Mouse (Mus musculus) lung, embryonic 16.5 days (tissue): ENCODE results near the gene Nubp2. TPM values are rescaled to one million over a fixed set of nuclear protein-coding genes. Genes with fewer than 3 reads are reported as not detected.

Experiments used
- ATAC-seq: fragments of 200-750 bp; cut with Nextera tagmentation; 2 replicates; pipeline ENCODE4 v1.8.0; 2017; ENCODE audit warnings: low read depth, mild to moderate bottlenecking, moderate library complexity
- H3K27ac ChIP-seq: fragments of 300-500 bp; sonication (generic); 2 replicates; pipeline ENCODE4 v1.5.1; 2014; ENCODE audit warnings: mild to moderate bottlenecking, control low read depth, low read length
- H3K27me3 ChIP-seq: fragments of 300-500 bp; sonication (generic); 2 replicates; pipeline ENCODE4 v1.6.1; 2014; ENCODE audit warnings: low read depth, low read length, mixed read lengths; ENCODE audit not compliant: control insufficient read depth, insufficient read depth
- H3K36me3 ChIP-seq: fragments of 300-500 bp; sonication (generic); 2 replicates; pipeline ENCODE4 v1.6.1; 2014; ENCODE audit warnings: low read length; ENCODE audit not compliant: control insufficient read depth, insufficient read depth
- H3K4me1 ChIP-seq: fragments of 300-500 bp; sonication (generic); replicated peaks from 2 replicates; pipeline ENCODE4 v1.6.1; 2014; ENCODE audit warnings: low read length, mixed read lengths; ENCODE audit not compliant: control insufficient read depth, insufficient read depth
- H3K4me2 ChIP-seq: fragments of 300-500 bp; sonication (generic); 2 replicates; pipeline ENCODE4 v1.6.1; 2014; ENCODE audit warnings: low read depth, low read length, control low read depth
- H3K4me3 ChIP-seq: fragments of 300-500 bp; sonication (generic); 2 replicates; pipeline ENCODE4 v1.5.1; 2014; ENCODE audit warnings: mild to moderate bottlenecking, low read length, control low read depth
- H3K9ac ChIP-seq: fragments of 300-500 bp; sonication (generic); 2 replicates; pipeline ENCODE4 v1.6.1; 2014; ENCODE audit warnings: low read length, control low read depth
- H3K9me3 ChIP-seq: fragments of 300-500 bp; sonication (generic); 2 replicates; pipeline ENCODE4 v1.6.1; 2016; ENCODE audit warnings: low read length; ENCODE audit not compliant: control insufficient read depth
- WGBS: fragments of 180-500 bp; shearing (Covaris S2); extraction: QIAGEN DNeasy Blood & Tissue Kit; methylation state at CpG from one replicate; pipeline ENCODE4 v1.1.7; 2014; 5-methylcytosine and 5-hydroxymethylcytosine counted together
- polyA plus RNA-seq: library from polyadenylated mRNA; unstranded; fragments of >200 nt; fragmentation: Nextera tagmentation; extraction: Ambion mirVana; gene quantifications from 2 replicates; pipeline ENCODE4 v1.2.1, GENCODE M21; 2015

Nubp2 gene
- polyA plus RNA-seq, 1 experiment from 2014 or later: 48.5 TPM

GRCm38 (mm10) chr17:24887291-24888080 is 1.3 kb upstream of the Nubp2 start:
- 59% methylated on average over 18 of the region's 18 CpGs for WGBS
- H3K4me1 ChIP-seq: peaks cover 17% of the 10 kb centered on the region
- peak overlapping the region; percentile 67 for H3K4me2 ChIP-seq
- no peaks in the 10 kb centered on the region for H3K9me3 ChIP-seq
- peak overlapping the region; percentile 87 for H3K9ac ChIP-seq
- H3K27ac ChIP-seq: no peak overlapping the region
- H3K4me3 ChIP-seq: peak overlapping the region; percentile 90
- H3K36me3 ChIP-seq: peaks cover 25% of the 10 kb centered on the region
- no peak for ATAC-seq
- no peaks in the 10 kb centered on the region for H3K27me3 ChIP-seq

DNA sequence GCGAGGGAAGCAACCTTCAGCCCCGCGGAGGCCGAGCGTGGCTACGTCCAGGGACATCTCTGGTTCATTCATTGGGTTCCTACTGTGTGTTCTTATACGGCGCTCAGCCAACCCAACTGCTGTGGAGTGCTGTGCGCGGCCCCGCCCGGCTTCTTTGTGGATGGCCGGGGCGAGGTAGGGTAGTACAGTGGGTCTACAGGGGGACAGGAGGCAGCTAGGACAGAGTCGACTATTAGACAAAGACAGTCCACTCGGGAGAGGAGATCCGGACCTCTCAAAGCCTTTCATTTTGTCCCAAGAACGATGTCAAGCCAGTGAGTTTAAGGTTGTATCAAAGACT is 753 bp upstream of the Nubp2 start:
- peak overlapping the region; percentile 43; the same call in 1 of the 2 replicates for H3K27ac ChIP-seq
- WGBS: under 1% methylated on average over 18 of the region's 18 CpGs
- peaks cover 20% of the 10 kb centered on the region for H3K36me3 ChIP-seq
- H3K9ac ChIP-seq: peak overlapping the region; percentile 87
- peaks cover 17% of the 10 kb centered on the region for H3K4me1 ChIP-seq
- peak overlapping the region; percentile 67 for H3K4me2 ChIP-seq
- no peak; the same call in 1 of the 2 replicates for ATAC-seq
- peak overlapping the region; percentile 90 for H3K4me3 ChIP-seq
- no peaks in the 10 kb centered on the region for H3K9me3 ChIP-seq
- H3K27me3 ChIP-seq: no peaks in the 10 kb centered on the region

DNA sequence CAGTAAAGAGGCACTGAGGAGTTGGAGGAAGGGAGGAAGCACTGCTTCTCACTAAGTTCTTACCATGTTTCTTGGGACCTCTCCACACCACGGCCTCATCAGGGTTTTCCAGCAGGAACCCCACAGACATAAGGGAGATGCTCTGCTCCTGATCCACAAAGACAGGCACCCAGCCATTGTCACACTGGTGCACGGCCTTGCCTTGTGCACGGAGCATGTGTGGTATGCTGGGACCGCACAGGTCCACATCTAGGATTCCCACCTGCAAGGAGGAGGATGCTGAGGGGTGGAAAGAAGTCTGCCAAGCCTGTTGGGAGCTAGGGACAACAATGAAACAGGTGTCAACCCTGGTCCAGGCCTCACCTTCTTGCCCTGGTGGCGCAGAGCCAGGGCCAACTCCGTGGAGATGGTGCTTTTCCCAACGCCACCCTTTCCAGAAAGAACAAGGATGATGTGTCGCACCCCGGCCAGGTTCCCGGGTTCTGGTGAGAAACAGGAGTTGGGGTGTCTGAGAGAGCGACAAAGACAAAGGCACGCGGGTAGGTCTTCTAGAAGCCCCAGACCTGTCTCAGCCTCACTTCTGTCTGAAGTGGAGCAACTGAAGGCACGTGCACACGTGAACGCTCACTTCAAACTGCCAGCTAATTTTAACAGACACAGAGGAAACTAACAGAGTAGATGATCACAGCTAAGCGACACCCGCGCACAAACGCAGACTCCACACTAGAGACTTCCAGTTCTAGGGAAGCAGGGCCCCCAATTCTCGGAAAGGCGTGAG is 604 bp downstream of the Nubp2 start:
- H3K4me1 ChIP-seq: peaks cover 17% of the 10 kb centered on the region
- peak overlapping the region; percentile 74 for H3K9ac ChIP-seq
- H3K4me3 ChIP-seq: peak overlapping the region; percentile 86
- peak overlapping the region; percentile 90 for H3K4me2 ChIP-seq
- no peak for ATAC-seq
- H3K27me3 ChIP-seq: no peaks in the 10 kb centered on the region
- H3K36me3 ChIP-seq: peaks cover 8% of the 10 kb centered on the region
- no peaks in the 10 kb centered on the region for H3K9me3 ChIP-seq
- H3K27ac ChIP-seq: no peak overlapping the region
- 22% methylated on average over 22 of the region's 22 CpGs for WGBS

GRCm38 (mm10) chr17:24884391-24884790 is 1.8 kb downstream of the Nubp2 start:
- WGBS: 80% methylated on average over 6 of the region's 6 CpGs
- Histone ChIP-seq H3K4me2 (no peak overlapping the region), H3K9ac (no peak overlapping the region), H3K27me3 (no peaks in the 10 kb centered on the region), H3K4me3 (no peak overlapping the region), H3K36me3 (peaks cover 2% of the 10 kb centered on the region; the same call in 1 of the 2 replicates), H3K27ac (no peak overlapping the region), H3K4me1 (peaks cover 17% of the 10 kb centered on the region), H3K9me3 (no peaks in the 10 kb centered on the region)
- ATAC-seq: no peak

DNA sequence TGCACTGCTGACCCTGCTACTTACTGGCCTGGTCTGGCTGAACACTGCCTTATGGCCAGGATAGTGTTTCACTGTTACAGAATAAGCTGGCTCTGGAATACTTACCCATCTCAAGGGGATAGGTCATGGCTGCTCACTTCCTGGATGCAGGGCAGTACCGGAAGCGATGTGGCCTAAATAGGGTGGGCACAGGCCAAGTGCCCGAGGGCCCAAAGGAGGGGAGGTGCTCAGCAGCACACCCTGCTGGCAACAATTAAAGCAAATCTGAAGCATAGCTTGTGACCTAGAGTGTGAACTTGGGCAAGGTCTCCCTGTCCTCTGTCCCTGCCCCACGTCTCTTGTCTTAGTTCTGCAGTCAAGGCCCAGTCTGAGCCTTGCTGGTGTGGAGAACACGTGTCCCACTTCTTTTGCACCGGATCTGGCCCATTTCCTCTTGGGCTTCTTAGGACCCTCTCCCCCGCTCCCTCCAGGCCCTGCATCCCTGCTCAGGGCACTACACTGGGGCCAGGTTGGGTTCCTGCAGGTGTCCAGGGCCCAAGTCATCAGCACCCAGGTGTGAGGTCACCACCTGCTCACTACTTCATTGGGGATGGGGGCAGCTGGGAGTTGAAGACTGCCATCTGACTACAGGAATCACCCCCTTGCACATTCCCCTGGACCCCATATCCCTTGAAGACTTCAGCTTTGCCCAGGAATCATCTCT is 4.3 kb downstream of the Nubp2 start:
- Histone ChIP-seq H3K27me3 (no peaks in the 10 kb centered on the region), H3K4me3 (no peak overlapping the region), H3K4me2 (no peak overlapping the region), H3K9me3 (no peaks in the 10 kb centered on the region), H3K27ac (no peak overlapping the region), H3K36me3 (peaks cover 2% of the 10 kb centered on the region; the same call in 1 of the 2 replicates), H3K9ac (no peak overlapping the region), H3K4me1 (peaks cover 6% of the 10 kb centered on the region)
- WGBS: 45% methylated on average over 7 of the region's 7 CpGs
- no peak for ATAC-seq

DNA sequence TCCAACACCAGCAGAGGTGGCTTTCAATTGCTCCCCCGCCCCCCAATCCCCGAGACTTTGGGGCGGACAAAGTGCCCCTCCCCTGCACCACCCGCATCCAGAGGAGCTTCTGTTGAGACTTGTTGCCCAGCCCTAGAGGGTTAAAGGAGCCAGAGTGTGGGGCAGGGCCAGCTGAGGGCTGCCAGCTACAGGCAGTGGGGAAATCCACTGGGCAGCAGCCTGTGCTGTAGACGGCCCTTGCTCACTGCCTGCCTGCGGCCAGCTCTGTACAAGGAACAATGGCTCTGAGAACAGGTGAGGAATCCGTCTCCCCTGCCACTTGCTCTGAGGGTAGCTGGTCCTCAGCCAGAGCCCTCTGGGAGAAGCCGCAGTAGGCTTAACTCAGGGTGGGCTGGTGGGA is 7.6 kb downstream of the Nubp2 start:
- H3K9ac ChIP-seq: peak overlapping the region; percentile 42; the same call in 1 of the 2 replicates
- no peak overlapping the region for H3K4me2 ChIP-seq
- peak; percentile 58 for ATAC-seq
- H3K27ac ChIP-seq: peak overlapping the region; percentile 55
- WGBS: 59% methylated on average over 8 of the region's 8 CpGs
- no peaks in the 10 kb centered on the region for H3K9me3 ChIP-seq
- peaks cover 2% of the 10 kb centered on the region; the same call in 1 of the 2 replicates for H3K36me3 ChIP-seq
- no peak overlapping the region for H3K4me3 ChIP-seq
- no peaks in the 10 kb centered on the region; the same call in 1 of the 2 replicates for H3K27me3 ChIP-seq
- no peaks in the 10 kb centered on the region for H3K4me1 ChIP-seq

DNA sequence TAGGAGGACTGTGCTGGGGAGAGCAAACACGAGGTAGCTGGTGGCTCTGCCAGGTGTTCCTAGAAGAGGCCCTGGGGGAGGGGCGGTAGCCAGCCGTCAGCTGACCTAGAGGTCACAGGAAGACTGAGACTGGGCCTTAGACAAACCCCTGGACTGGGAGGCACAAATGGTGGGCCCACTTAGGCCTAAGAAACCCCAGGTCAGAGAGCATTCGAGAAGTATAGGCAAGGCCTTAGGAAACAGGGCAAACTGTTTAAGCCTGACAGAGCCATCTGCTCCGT is 8.1 kb downstream of the Nubp2 start:
- Histone ChIP-seq H3K9me3 (no peaks in the 10 kb centered on the region), H3K36me3 (no peaks in the 10 kb centered on the region; the same call in 1 of the 2 replicates), H3K4me2 (no peak overlapping the region), H3K4me1 (no peaks in the 10 kb centered on the region), H3K27me3 (no peaks in the 10 kb centered on the region; the same call in 1 of the 2 replicates), H3K9ac (peak overlapping the region; percentile 42; the same call in 1 of the 2 replicates), H3K27ac (peak overlapping the region; percentile 55), H3K4me3 (no peak overlapping the region)
- peak; percentile 56; the same call in 1 of the 2 replicates for ATAC-seq
- 25% methylated on average over 5 of the region's 5 CpGs for WGBS

DNA sequence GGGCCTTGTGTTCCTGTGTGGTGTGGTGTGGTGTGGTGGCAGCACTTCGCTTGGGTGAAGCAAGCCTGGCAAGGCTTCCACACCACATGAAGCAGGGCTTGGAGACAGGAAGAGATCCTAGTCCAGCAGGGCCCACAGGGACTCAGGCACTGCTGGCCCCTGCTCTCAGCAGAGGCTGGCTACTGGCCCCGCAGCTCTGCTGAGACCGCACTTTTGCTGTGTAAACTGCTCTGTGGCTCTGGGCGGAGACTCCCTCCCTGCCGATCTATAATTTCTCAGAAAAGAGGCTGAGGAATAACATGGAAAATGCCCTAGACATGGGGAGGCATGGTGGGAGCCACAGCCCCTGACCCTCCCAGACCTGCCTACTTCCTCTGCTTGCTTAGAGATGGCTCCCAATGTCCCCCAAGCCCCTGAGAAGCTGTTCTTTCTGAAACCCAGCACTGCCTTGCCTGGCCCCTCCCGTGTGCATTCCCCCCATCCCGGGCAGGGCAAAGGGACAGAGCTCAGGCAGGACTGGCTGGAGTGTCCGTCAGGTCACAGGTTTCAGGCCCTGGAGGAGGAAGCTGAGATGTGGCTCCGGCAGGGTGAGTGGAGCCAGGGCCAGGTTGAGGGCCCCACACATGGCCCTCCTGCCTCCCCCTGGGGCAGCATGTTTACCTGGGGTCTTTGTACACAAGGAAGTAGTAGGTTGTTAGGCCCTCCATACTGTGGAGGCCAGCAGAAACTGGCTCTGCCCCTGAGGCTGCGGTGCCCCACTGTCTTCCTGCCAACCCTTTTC is 8.6 kb downstream of the Nubp2 start:
- WGBS: 42% methylated on average over 10 of the region's 10 CpGs
- Histone ChIP-seq H3K9me3 (no peaks in the 10 kb centered on the region), H3K4me3 (no peak overlapping the region), H3K4me1 (no peaks in the 10 kb centered on the region), H3K9ac (peak overlapping the region; percentile 38), H3K27me3 (no peaks in the 10 kb centered on the region; the same call in 1 of the 2 replicates), H3K4me2 (no peak overlapping the region; the same call in 1 of the 2 replicates), H3K36me3 (no peaks in the 10 kb centered on the region), H3K27ac (peak overlapping the region; percentile 55)
- ATAC-seq: peak; percentile 24
